Mouse (Mus musculus) heart, adult 2 months (tissue): Measurements from ENCODE around the gene Iqcg. TPM values are rescaled to one million over a fixed set of nuclear protein-coding genes. Genes with fewer than 3 reads are reported as not detected.

Experiments used
- DNase-seq, 2 experiments: peaks; one replicate each; pipeline ENCODE4 v3.0.0; 2021
- H3K27ac ChIP-seq: fragments of 200-600 bp; 2 replicates; pipeline ENCODE4 v1.8.1; 2022
- H3K27me3 ChIP-seq: fragments of 200-500 bp; 2 replicates; pipeline ENCODE4 v1.6.1; 2012; ENCODE audit warnings: mild to moderate bottlenecking, low read length, inconsistent platforms, mixed read lengths; ENCODE audit not compliant: control insufficient read depth, insufficient read depth
- H3K36me3 ChIP-seq: fragments of 200-500 bp; 2 replicates; pipeline ENCODE4 v1.6.1; 2012; ENCODE audit warnings: low read length, inconsistent platforms; ENCODE audit not compliant: control insufficient read depth, insufficient read depth
- H3K4me1 ChIP-seq: fragments of 200-500 bp; 2 replicates; pipeline ENCODE4 v1.6.1; 2011; ENCODE audit warnings: low read length; ENCODE audit not compliant: control insufficient read depth, insufficient read depth
- H3K4me3 ChIP-seq: fragments of 200-600 bp; 2 replicates; pipeline ENCODE4 v1.8.1; 2022
- H3K79me2 ChIP-seq: fragments of 200-500 bp; replicated peaks from 2 replicates; pipeline ENCODE4 v1.6.1; 2012; ENCODE audit warnings: mild to moderate bottlenecking, inconsistent platforms, low read length, moderate library complexity, mixed read lengths; ENCODE audit not compliant: control insufficient read depth, insufficient read depth
- H3K9ac ChIP-seq: fragments of 200-500 bp; 2 replicates; pipeline ENCODE4 v1.6.1; 2012; ENCODE audit warnings: low read depth, mild to moderate bottlenecking, control low read depth, inconsistent platforms, low read length, mixed read lengths
- CTCF ChIP-seq: fragments of 200-600 bp; IDR thresholded peaks from 2 replicates; pipeline ENCODE4 v1.8.1; 2022; ENCODE audit warnings: antibody characterized with exemption, mild to moderate bottlenecking, moderate library complexity
- EP300 ChIP-seq: fragments of 200-500 bp; IDR thresholded peaks from 2 replicates; pipeline ENCODE4 v1.6.1; 2011; ENCODE audit warnings: low read depth, low read length, control low read depth; ENCODE audit not compliant: insufficient read depth
- POLR2A ChIP-seq: fragments of 200-500 bp; IDR thresholded peaks from 2 replicates; pipeline ENCODE4 v1.6.1; 2011; ENCODE audit warnings: mild to moderate bottlenecking, low read depth, low read length, control low read depth; ENCODE audit not compliant: insufficient read depth
- WGBS: fragments of 180-500 bp; shearing (Covaris S2); methylation state at CpG from one replicate; pipeline ENCODE4 v1.1.7; 2018; 5-methylcytosine and 5-hydroxymethylcytosine counted together
- intact Hi-C: fragments of 180-260 bp; cut with DNase I; formaldehyde crosslinking; loops from one replicate; pipeline ENCODE4 v1.15.1; 2025
- polyA plus RNA-seq: library from polyadenylated mRNA; depleted of rRNA; stranded (reverse); fragments of >200 nt; gene quantifications from 2 replicates; pipeline ENCODE4 v1.2.3, GENCODE M21; 2012
- total RNA-seq, 2 experiments: library from RNA; stranded (reverse); gene quantifications; 2 replicates each; pipeline ENCODE4 v1.2.3; 2021

Iqcg gene
- total and polyA plus RNA-seq, 3 experiments: 0.25 to 0.84 (median 0.57) TPM

DNA sequence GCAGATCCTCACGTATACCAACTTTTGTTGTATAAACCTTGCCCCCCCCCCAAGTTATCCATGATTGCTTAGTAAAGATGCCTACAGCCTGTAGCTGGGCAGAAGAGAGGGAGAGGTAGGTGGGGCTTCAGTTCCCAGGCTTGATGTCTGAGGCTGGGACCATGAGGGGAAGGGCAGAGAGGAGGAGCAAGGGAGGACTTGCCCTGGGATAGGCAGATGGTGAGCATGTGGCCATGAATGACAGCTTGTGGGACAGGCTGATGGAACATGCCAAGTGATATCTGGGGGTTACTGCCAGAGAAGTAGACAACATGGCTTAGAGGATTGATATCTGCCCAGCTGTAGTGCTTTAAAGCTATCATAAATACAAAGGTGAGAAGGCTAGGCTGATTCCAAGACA lies 8.0 kb downstream of the Iqcg start:
- Histone ChIP-seq H3K79me2 (no peaks in the 10 kb centered on the region), H3K36me3 (no peaks in the 10 kb centered on the region), H3K4me3 (no peak overlapping the region), H3K4me1 (no peaks in the 10 kb centered on the region), H3K9ac (no peak overlapping the region), H3K27me3 (no peaks in the 10 kb centered on the region), H3K27ac (no peak overlapping the region)
- TF ChIP-seq EP300 (no peak), POLR2A (no peak), CTCF (no peak)
- DNase-seq: no peak
- 93% methylated on average over 1 of the region's 1 CpGs for WGBS
- intact Hi-C loops: no loop called here

- H3K79me2 ChIP-seq: no peaks in the 10 kb centered on the region
- TF ChIP-seq CTCF: no peak
- DNase-seq: no peak
- intact Hi-C loops: no loop called here
- no peaks in the 10 kb centered on the region for H3K4me1 ChIP-seq
- no peaks in the 10 kb centered on the region for H3K27me3 ChIP-seq
- H3K4me3 ChIP-seq: no peak overlapping the region
- H3K9ac ChIP-seq: no peak overlapping the region
- H3K36me3 ChIP-seq: no peaks in the 10 kb centered on the region
- no peak overlapping the region for H3K27ac ChIP-seq
- WGBS: 33% methylated on average over 2 of the region's 2 CpGs
Observed at GRCm38 (mm10) chr16:33043268-33043667, 12.8 kb downstream of the Iqcg start.

DNA sequence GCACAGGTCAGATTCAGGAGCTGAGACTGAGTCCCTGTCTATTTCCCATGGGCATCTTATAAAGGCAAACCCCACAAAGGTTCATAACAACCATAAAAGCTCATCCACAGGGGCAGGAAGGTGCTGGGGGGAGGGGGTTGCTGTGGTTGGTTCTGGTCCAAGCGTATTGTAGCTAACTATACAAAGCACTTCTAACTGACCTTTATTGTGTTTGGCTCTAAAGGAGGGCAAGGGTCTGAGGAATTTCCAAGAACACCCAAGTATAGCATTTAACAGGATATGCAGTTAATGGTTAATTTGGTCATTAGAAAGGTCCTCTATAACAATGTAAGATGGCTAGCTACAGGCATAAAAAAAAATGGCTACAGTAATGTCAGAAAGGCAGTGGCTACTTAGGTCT lies 13.3 kb downstream of the Iqcg start:
- Histone ChIP-seq H3K79me2 (no peaks in the 10 kb centered on the region), H3K36me3 (no peaks in the 10 kb centered on the region), H3K27me3 (no peaks in the 10 kb centered on the region), H3K27ac (no peak overlapping the region), H3K9ac (no peak overlapping the region), H3K4me1 (no peaks in the 10 kb centered on the region), H3K4me3 (no peak overlapping the region)
- TF ChIP-seq POLR2A (no peak), EP300 (no peak), CTCF (no peak)
- no peak for DNase-seq
- 71% methylated on average over 1 of the region's 1 CpGs for WGBS
- intact Hi-C loops: no loop called here

DNA sequence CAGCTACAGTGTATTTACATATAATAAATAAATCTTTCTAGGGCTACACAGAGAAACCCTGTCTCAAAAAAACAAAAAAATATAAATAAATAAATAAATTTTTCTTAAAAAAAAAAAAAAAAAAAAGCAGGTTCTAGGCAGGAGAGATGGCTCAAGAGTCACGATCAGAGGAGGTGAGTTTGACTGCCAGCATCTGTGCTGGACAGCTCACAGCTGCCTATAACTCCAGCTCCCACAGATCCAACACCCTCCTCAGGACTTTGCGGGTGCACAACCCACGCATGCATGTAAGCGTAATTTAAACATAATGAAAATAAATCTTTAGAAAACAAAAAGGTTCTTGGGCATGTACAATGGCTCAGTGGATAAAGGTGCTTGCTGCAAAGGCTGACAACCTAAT lies 20.0 kb downstream of the Iqcg start:
- intact Hi-C loops: no loop called here
- Histone ChIP-seq H3K4me3 (no peak overlapping the region), H3K27me3 (no peaks in the 10 kb centered on the region), H3K4me1 (no peaks in the 10 kb centered on the region; the same call in 1 of the 2 replicates), H3K79me2 (no peaks in the 10 kb centered on the region), H3K9ac (no peak overlapping the region), H3K36me3 (no peaks in the 10 kb centered on the region), H3K27ac (no peak overlapping the region)
- TF ChIP-seq CTCF (no peak), EP300 (no peak), POLR2A (no peak)
- DNase-seq: no peak
- 80% methylated on average over 4 of the region's 4 CpGs for WGBS

DNA sequence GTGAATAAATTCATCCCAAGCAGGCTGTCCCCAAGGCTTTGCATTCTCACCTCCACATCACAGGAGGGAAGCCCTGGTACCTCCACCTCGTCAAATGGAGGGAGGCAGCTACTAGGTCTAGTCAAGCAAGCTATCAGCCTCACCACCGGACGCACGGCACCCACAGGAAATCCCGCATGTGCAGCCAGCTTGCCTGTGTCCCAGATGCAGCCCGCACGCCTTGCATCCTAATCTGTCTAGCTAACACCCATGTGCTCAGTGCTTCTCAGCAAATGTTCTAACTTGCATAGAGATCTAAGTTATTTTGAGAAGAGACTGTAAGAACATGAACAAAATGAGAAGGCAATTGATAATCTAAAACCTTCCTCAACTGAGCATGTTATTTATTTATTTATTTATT lies 29.7 kb downstream of the Iqcg start:
- no peaks in the 10 kb centered on the region for H3K79me2 ChIP-seq
- TF ChIP-seq CTCF (no peak), EP300 (no peak), POLR2A (no peak)
- intact Hi-C loops: loop anchor here (10.0 kb wide), 1 partner anchor 312 kb away; no protein-coding TSS in a partner anchor
- H3K36me3 ChIP-seq: no peaks in the 10 kb centered on the region
- no peak overlapping the region for H3K9ac ChIP-seq
- WGBS: 63% methylated on average over 7 of the region's 7 CpGs
- no peaks in the 10 kb centered on the region for H3K27me3 ChIP-seq
- no peaks in the 10 kb centered on the region for H3K4me1 ChIP-seq
- DNase-seq: no peak
- no peak overlapping the region for H3K4me3 ChIP-seq
- H3K27ac ChIP-seq: no peak overlapping the region

GRCm38 (mm10) chr16:33024456-33025104 lies 31.4 kb downstream of the Iqcg start:
- no peak overlapping the region for H3K4me3 ChIP-seq
- DNase-seq: no peak
- H3K27me3 ChIP-seq: no peaks in the 10 kb centered on the region
- TF ChIP-seq POLR2A (no peak), CTCF (no peak), EP300 (no peak)
- no peaks in the 10 kb centered on the region for H3K36me3 ChIP-seq
- 56% methylated on average over 8 of the region's 8 CpGs for WGBS
- intact Hi-C loops: loop anchor here (5.0 to 10.0 kb wide), 3 partner anchors 133 to 310 kb away; partner anchors contain the start of gene Smbd1
- no peaks in the 10 kb centered on the region for H3K4me1 ChIP-seq
- H3K9ac ChIP-seq: no peak overlapping the region
- no peak overlapping the region for H3K27ac ChIP-seq
- H3K79me2 ChIP-seq: no peaks in the 10 kb centered on the region
